Mouse (Mus musculus) B cell, adult 67 days (primary cell): Measurements from ENCODE around the gene 4933402N22Rik. TPM values are rescaled to one million over a fixed set of nuclear protein-coding genes. Genes with fewer than 3 reads are reported as not detected.

Experiments used
- total RNA-seq, 2 experiments: library from RNA; stranded (reverse); gene quantifications; 4 replicates each; pipeline ENCODE4 v1.2.4; 2023

Gene 4933402N22Rik
- total RNA-seq, result not detected

DNA sequence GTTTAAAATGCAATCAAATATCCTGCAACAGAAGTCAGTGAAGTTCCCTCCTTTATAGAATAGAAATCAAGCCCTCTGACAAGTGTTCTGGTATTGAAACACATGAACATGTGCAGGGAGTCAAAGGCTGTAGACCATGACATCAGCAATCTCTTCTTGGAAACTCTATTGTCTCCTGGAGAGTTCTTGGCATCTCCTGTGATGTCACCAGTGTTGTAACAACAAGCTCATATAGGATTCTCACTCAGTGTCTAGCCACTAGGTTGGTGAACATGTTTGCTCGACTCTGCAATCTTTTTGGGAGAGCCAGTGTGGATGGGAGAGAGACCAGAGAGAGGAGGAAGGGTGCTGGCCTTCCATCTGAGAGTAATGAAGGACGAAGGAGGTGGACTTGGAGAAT, at the start of gene 4933402N22Rik:
TSS of gene 4933402N22Rik (plus strand) at position 301 of the 400 bp plus-strand sequence.

Other genes with a start within 250 kb of the 4933402N22Rik start
- gene Gm8922, start 236.1 kb upstream of the 4933402N22Rik start, total RNA-seq, result not detected
- not detected for gene Gm8926, start 147.5 kb upstream of the 4933402N22Rik start, total RNA-seq
- not detected for gene Gm6465, start 72.5 kb upstream of the 4933402N22Rik start, total RNA-seq